Mouse (Mus musculus) adrenal gland, adult (tissue): ENCODE results near the gene Dennd4b.
"Not testable (repeated sequence)": the region's sequence is repeated elsewhere in the genome, so short reads cannot be mapped to it uniquely, and the experiment has no call there.

Experiments
- DNase-seq, 2 experiments: peaks; one replicate each; pipeline ENCODE4 v3.0.0; 2022 to 2023; ENCODE audit warnings: low spot score in 1 of 2; ENCODE audit not compliant: inconsistent age in 2 of 2

Dennd4b gene

DNA sequence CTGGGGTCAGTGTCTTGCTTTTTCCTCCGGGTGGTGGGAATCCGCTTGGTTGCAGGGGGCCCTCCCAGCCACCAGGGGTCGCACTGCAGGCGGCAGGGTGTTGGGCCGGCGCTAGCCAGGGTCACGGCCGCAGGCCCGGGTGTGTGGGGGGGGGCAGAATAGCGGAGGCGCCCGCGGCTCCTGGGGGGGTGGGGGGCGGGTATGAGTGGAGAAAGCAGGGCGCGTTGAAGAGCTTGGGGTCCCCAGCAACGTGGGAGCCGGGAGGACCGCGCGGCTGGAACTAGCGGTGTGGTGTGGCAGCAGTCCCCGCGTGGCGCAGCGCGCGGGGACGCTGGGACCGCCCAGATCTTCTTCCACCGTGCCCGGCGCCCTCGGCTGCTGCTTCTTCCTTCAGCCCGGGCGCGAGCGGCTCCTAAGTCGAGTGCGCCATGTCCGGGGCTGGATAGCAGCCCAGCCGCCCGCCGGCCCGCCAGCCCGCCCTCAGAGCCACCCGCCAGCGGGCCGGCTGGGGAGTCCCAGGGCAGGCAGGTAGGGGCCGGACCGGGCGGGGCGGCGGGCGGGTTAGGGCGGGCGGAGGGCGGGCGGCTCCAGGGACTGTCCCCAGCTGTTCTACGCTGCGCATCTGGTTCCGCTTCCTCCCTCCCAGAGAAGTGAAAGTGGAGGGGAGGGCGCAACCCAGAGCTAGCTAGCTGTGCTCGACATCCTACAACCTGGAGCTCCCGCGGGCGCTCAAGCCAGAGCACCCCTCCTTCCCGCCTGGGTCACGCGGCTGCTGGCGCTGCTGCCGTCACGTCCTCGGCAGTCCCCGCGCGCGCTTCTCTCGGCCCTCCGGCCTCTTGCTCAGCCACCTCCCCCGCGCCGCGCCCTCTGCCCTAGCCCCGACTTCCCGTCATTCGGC is at the start of gene Dennd4b:
Gene Dennd4b, plus strand, starts transcription at position 152 of the 898 bp plus-strand sequence.
- DNase-seq: peak; percentile 93 to 97

DNA sequence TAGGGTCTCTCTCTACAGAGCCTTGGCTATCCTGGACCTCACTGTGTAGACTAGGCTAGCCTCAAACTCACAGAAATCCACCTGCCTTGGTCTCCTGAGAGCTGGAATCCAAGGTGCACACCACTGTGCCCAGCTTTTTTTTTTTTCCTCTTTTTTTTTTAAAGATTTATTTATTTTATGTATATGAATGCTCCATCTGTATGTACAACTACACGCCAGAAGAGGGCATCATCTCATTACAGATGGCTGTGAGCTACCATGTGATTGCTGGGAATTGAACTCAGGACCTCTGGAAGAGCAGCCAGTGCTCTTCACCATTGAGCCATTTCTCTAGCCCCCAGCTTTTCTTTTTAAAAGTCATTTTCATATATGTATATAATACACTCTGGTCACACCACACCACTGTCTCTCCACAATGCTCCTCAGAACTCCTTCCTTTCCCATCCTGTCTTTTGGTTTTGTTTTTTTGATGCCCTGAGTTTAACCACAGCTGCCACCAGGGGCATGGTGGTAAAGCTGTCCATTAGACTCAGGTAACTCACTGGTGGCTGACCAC is 49.1 kb upstream of the Dennd4b start:
- peak in 1 of 2 experiments; percentile 54 for DNase-seq

DNA sequence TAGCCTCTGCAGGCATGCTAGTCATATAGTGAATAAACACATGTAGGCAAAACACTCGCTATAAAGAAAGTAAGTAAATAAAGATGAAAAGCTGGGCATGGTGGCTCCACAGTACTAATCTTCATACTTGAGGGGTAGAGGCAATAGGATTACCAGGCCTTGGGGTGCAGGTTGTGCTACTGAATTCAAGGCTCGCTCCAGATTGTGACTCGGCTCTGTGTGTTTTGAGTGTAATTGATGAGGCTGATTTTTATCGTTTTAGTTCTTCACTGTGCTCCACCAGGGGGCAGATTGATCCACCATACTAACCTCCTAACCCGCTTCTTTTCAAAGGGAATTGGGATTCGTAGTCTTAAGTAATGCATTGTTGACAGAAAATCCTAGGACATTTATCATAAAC is 44.9 kb upstream of the Dennd4b start:
- DNase-seq: peak; percentile 64 to 88

DNA sequence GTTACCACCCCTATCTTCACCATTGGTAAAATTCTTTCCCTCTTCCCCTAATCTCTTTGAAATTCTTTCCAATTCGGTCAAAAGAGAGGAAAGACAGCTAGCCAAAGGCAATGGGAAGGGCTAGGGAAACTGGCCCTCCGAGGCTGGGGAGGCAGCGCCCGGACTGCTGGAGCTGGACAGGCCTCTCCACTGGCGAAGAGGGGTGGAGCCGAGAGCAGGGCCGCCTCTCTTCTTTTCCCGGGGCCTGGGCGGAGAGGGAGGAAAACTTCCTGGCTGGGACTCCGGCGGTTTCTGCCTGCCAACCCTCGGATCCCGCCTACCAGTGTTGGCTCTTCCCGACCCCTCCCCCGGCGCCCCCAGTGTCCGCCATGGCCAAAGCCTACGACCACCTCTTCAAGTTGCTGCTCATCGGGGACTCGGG is 44.4 kb upstream of the Dennd4b start:
- DNase-seq: peak; percentile 89 to 96

DNA sequence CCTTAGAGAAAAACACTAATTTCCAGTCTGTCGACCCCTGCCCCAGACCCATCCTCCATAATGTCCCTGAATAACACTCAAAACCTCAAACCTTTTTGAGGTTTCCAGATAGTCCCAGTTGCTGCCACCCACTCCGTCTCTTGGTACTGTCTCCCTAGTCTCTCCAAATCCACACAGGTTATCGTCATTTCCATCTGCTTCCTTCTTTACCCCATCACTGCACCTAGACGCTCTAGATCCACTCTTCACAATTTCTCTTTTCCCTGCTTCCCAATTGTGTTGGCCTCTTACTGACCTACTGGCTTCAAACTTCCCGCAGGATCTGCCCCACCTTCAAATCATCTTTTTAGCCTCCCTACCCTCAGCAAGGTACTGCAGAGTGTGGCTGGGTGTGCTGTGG is 43.9 kb upstream of the Dennd4b start:
- DNase-seq: peak in 1 of 2 experiments; percentile 60

DNA sequence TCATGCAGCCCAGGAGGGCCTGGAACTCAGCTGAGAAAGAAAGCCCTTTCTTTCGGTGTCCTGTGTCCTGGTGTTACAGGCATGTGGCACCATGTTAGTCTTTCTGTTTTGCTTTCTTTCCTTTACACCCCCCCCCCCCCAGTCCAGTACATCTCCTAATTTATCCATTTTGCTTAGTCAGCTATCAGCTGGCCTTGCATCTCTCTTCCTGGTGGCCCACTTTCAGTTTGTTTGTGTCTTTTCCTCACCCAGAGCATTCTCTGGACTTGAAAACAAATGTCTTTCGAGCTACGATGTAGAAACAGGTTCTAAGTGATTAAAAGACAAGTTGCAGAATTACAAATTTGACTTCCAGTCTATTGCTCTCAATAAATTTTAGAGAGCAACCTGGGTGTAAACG is 42.5 kb upstream of the Dennd4b start:
- no peak for DNase-seq

DNA sequence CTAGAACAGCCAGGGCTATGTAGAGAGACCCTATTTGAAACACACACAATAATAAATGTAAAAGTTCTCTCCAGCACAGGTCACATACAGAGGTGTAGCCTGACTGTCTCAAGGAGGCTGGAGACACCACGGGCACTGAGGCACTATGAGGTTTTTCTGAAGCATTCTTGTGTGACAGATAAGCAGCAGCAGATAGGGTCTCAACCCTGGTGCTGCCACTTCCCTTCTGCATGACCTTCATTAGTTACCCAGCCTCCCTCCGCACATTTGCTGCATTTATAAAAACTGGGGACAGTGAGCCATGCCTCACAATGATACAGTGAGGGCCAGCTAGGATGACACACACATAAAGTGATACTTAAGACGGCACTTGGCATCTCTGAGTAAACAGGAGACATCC is 42.0 kb upstream of the Dennd4b start:
- no peak for DNase-seq

DNA sequence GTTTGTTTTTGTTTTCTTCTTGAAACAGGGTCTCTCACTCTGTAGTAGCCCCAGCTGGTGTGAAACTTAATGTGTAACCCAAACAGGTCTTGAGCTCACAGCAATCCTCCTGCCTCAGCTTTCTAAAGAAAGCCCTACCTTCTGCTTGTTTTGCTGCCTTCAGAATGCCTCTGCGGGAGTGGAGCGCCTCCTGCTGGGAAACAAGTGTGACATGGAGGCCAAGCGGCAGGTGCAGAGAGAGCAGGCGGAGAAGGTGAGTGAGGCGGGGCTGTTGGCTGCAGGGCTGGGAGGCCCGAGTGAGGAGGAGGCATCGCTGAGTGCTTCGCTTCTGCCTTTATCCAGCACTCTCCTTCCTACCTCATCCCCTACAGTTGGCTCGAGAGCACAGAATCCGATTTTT is 40.7 kb upstream of the Dennd4b start:
- DNase-seq: no peak

DNA sequence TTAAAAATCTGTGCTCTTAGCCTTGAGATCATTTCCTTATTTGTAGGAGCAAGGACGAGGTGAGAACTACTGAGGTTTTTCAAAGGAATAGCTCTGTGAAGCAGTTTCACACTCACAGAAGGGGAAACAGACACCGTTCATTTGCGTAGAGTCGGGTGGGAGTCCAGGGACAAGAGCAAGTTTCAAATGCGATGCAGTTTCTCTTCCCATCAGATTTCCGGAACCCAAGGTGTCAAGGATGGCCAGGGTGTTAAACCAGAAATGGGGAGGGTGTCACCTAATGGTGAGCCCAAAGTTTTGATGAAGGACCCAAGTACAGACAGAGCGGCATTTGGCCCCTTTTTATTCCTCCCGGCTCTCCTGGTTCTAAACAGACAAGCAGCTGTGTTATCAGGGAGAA is 33.9 kb upstream of the Dennd4b start:
- DNase-seq: no peak

DNA sequence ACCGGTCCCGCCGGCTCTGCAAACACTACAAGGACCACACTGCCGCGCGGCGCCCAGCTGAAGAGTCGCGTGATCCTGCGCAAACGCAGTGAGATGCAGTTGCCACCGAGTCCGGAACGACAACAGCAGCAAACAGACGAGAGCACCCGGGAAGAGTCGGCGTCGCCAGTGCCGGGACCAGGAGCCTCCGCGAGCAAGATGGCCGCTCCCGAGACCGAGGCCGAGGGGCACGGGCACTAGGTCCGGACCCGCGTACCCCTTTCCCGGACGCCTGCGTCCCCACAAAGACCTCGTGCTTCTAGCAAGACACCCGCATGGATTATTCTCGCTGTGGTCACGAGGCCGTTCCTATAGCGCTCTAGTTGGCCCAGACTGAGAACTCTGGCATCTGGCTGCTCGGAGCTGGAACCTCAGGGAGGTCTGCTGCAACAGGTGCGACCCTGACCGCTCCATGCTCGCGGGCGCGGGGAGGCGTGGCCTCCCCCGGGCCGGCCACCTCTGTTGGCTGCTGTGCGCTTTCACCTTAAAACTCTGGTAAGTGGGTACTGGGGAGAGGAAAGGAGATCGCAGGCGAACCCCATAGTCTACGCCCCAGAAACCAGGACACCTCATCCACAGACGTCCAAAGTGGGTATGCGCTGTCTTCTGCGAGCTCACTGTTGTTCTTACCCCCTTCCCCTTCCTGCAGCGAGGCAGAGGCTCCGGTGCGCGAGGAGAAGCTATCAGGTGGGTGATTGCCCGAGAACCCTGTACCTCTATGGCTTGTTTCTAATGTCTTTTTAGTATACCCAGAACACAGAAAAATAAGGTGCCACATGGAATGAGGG is 33.3 kb upstream of the Dennd4b start, which contains the start of gene Jtb:
Gene Jtb, plus strand, starts transcription at position 91 of the 827 bp plus-strand sequence.
- peak; percentile 96 to 97 for DNase-seq

DNA sequence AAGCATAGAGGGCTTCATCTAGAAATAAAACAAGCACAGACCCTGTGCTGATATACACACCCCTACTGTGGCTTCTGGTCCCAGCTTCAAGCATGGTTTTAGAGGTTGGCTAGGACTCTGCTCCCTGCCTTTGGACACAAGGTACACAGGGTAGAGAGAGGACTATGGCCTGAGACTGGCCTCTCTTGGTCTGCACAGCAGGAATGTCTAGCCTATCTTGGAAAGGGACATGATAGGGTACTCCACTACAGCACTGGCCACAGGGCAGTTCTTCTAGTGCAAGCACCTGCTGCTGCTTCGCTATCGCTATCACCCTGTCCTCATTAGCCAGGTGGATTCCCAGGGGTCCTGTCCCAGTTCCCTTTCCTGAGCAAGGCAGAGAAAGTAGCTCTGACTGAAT is 23.7 kb upstream of the Dennd4b start:
- no peak for DNase-seq

DNA sequence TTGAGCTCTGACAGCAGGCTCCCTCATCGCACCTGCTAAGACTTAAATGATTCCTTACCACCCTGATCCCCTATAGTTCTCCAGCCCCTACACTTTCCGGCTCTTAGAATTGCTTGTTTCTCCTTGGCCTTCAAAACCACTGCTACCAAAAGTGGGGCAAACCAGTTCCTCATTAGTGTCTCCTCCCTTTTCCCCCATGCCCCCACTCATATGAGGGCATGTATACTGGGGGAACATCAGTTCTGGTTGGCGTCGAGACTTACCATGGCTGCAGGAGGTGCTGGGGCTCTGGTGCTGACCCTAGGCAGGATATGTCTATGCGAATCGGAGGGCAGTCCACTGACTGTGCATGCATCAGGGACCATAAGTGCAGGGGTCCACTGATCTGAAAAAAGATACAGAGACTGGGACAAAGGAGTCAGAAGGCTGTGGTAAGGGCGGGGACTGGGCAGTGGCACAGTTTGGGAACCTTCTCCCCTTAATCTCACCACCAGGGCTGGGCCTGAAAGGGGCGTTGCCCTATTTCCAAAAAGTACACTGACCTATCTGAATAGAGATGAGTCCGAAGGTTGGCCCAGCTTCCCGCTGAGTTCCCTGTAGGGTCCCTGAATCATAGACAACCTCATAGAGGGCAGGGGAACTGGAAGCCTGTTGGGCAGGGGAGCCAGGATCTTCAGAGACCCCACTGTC is 23.2 kb upstream of the Dennd4b start:
- no peak for DNase-seq

DNA sequence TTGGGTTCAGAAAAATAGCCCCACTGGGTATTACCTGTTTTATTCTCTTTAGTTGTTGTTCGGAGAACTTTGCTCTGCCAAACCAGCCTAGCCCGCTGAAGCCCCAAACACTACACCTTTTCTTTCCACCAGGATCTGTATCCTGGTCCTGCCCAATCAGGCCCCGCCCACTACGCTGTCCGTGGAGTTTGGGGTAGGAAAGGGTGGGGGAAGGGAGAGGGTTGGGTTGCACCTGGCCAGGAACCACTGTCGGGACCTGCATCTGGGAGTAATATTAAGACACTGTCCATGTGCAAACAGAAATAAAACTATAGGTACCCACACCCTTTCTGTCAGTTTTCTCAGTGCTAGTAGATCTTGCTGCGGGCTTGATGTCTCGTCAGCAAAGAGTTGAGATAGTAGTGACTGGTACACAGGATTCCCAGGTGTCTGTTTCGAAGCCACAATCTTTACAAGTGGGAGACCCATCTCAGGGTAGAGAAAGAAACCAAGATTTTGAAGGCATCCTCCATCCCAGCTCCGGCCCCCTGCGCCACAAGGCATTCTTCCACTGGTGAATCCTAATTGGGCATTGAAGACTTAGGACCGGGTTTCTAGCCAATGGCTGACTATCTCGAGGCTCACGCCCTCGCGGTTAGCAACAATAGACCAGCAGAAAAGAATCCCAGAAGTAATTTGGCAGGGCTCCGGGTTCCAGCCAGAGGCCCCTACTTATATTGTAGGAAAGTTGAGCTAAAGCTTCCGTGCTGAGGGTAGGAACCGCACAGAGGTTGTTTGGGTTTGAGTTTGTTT is 21.8 kb upstream of the Dennd4b start, which contains the start of gene Creb3l4:
Gene Creb3l4, minus strand, starts transcription at position 529 of the 792 bp plus-strand sequence.
- peak; percentile 57 to 76 for DNase-seq

DNA sequence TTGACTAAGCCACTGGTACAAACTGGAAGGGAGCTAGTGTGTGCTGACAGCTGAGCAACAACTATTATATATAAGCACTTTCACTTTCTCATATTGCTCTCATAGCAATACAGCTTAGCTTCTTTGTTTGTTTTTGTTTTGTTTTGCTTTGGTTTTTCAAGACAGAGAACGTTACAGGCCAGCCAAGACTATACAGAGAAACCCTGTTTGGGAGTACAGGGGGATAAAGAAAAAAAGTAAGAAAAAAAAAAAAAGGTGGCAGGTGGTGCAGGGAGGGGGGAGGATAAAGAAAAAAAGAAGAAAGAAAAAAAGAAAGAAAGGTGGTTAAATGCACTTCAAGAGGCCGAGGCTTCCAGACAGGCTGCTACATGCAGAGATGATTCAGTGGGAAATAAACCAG is 19.6 kb upstream of the Dennd4b start:
- no peak for DNase-seq

DNA sequence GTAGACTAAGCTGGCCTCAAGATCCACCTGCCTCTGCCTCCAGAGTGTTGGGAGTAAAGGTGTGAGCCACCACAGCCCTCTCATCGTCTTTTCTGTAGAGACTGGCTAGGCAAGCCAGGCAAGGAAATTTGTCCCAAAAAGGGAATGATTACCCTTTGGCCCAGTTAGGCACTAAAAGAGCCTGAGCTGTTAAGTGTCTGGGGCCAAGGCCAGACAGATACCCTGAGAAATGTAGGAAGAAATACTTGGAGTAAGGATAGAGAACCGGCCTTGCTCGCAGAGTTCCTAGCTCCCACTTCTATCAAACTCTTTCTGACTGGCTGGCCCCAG is 17.4 kb upstream of the Dennd4b start:
- no peak for DNase-seq

DNA sequence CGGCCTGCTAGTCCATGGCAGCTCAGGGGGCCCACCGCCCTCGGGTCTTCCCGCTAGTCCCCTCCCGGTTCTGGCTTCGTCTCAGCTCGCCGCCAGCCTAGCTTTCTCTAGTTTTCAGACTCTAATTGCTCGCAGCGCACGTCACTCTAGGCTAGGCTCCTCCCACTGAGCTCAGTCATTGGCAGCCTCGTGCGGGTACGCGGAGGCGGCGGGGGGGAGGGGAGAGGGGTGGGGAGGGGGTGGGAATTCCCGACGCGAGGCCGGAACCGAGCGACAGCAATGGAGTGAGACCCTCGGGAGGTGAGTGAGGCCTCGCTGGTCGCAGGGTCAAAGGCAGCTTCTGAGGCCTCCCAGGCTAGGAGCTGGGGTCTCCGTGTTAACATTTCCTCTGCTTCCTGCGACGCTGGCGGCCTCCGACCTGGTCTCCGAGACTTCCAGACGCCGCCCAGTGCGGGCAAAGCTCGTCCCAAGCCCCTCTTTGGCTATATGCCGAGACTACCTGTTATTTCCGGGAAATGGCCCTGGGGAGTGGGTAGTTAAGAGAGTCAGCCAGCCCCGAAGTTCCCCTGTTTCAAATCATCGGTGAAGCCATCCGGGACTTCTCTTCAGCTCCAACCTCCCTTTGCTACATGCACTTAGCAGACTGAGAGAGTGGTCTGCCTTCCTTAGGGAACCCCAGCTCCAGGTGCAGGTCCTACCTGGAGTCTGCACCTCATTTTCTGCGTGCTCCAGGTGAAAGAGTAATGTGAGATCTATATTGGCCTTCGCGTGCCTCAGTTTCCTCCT is 16.8 kb upstream of the Dennd4b start, which contains the start of gene Slc39a1:
Gene Slc39a1, plus strand, starts transcription at position 213 of the 786 bp plus-strand sequence.
- DNase-seq: peak; percentile 95 to 98

DNA sequence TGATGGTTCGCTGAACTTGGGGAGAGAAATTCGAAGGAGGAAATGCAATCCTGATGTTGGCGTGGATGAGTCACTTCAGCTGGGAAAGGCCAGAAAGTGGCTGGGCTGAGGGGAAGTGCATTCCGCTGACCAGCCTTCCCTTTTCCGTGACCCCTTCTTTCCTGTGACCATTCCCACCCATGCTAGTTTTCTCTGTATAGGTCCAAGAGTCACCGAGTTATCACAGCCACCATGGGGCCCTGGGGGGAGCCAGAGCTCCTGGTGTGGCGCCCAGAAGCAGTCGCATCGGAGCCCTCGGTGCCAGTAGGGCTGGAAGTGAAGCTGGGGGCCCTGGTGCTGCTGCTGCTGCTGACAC is 16.3 kb upstream of the Dennd4b start:
- DNase-seq: peak in 1 of 2 experiments; percentile 75

DNA sequence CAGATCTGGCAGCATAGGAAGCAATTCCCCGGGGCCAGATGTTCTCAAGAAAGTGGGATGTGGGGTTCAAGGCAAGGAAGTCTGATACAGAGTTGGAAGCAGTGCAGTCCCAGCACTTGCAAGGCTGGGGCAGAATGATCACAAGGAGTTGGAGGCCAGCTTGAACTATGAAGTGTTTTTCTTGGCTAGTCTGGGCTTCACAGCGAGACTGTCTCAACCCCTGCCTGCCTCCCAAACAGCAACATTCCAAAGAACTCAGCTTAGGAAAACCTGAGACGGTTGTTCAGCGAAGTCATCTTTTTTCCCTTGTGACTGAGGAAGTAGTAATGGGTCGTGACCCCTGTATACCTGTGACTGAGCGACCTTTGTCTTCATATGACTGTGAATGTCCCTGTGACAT is 14.2 kb upstream of the Dennd4b start:
- DNase-seq: no peak

DNA sequence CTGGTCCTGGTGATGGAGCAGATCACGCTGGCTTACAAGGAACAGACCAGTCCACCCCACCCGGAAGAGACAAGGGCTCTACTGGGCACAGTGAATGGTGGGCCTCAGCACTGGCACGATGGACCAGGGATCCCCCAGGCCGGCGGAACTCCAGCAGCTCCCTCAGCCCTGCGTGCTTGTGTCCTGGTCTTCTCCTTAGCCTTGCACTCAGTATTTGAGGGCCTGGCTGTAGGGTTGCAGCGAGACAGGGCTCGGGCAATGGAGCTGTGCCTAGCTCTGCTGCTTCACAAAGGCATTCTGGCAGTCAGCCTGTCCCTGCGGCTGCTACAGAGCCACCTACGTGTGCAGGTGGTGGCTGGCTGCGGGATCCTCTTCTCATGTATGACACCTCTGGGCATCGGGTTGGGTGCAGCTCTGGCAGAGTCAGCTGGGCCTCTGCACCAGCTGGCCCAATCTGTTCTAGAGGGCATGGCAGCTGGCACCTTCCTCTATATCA is 13.2 kb upstream of the Dennd4b start:
- DNase-seq: not testable (repeated sequence)
